Mouse (Mus musculus): ENCODE measurements around the gene Zfp362.

GRCm38 (mm10) chr4:128785921-128786654, 19.8 kb downstream of the Zfp362 start:
- TF ChIP-seq CTCF (conservative IDR thresholded peaks at IDR 0.05; ENCODE audit: insufficient read depth, insufficient read length, low read depth, low read length) (no peak), POLR2A (IDR thresholded peaks at IDR 0.05; ENCODE audit: low read depth, low read length) (no peak)
